Mouse (Mus musculus) heart, postnatal 0 days (tissue): ENCODE data around the gene Nt5c2.

Experiments
- CTCF ChIP-seq: IDR thresholded peaks from 2 replicates; pipeline ENCODE4 v1.5.1; 2016; ENCODE audit warnings: antibody characterized with exemption, control low read depth, low read depth
- EP300 ChIP-seq: IDR thresholded peaks from 2 replicates; pipeline ENCODE4 v1.6.1; 2016; ENCODE audit warnings: antibody characterized with exemption, low read depth

DNA sequence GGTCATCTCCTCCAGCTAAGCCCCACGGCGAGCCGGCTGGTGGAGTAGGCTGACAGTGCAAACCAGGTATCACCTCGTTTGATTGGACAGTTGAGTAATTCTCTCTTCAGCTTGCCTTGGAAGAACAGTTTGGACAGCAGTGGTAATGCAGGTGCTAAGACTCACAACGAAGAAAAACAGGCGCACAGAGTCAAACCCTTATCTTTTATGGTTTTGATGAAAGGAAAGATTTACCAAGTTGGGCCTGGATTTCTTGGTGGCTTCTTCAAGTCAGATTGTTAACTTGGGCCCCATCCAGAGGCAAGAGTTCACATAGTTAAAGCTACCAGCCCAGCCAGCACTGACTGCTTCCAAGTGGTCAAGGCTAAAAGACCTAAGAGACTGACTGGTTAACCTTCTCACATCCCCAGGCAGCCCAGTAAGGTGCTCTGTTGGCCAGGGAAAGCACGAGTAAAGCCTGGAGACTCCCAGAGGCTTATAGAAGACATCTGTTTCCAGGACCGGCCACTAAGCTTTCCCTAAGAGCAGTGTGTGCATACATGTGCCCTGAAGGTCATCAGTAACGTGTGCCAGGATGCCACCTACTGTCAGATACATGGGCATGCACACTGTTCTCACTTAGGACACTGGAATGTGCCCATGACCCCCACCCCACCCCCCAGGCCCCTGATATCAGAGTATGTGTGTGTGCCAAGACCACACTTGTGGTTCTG, 157.5 kb downstream of the Nt5c2 start:
- TF ChIP-seq CTCF (peak; percentile 56), EP300 (no peak)
